Mouse (Mus musculus): ENCODE results near the gene Zan.
A peak's percentile ranks its signal among the peaks of the same experiment; 100 is the strongest.

Zan gene

DNA sequence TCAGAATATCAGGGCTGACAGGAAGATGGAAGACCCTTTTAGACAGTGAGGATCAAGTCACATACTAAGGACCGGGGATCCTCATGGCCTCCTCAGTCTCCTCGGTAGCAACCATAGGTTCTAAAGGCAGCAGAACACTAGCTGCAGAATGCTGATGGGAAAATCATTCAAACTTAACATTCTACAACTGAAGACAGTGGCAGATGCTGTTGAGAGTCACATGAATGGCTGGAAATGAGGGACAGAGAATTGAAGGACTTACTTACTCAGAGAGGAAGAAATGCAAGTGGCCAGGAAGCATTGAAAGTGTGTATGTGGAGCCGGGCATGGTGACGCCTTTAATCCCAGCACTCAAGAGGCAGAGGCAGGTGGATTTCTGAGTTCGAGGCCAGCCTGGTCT lies at the start of gene Zan:
Zan (minus strand) TSS at position 101 of the 400 bp plus-strand sequence.
- no peak for DNase-seq

DNA sequence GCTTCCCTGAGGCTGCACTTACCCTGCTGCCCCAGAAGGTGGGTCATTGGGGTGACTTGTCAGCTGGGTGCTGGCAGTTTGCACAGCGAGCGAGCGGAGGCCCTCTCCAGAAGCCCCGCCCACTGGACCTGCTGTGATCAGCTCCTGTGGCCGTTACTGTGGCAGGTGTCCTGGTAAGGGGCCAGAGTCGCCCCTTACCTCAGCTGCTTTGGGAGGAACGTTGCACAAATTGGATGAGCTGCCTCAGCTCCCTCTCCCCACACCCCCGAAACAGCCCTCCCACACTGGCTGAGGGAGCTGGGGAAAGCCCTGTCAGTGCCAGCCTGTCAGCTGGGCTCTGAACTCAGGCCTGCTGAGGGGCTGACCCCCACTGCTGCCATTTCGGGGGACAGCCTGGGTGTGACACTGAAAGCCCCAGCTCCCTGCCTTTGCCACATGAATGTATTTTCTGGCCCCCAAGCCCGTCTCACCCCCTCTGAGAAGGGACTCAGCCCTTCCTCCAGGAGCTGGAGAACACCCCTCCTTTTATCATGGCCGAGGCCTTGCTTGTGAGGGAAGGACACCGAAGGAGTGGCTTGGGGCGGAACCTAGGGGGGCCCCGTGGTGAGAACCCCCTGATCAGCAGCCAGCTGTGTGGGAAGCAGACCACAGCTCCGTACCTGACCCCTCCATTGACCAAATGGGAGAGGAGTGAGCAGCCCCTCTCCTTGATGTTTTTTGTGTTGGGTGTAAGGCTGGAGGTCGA lies 49.5 kb upstream of the Zan start:
- DNase-seq: no peak

- no peak for DNase-seq
Measured at GRCm38 (mm10) chr5:137525511-137525910, 48.6 kb upstream of the Zan start.

DNA sequence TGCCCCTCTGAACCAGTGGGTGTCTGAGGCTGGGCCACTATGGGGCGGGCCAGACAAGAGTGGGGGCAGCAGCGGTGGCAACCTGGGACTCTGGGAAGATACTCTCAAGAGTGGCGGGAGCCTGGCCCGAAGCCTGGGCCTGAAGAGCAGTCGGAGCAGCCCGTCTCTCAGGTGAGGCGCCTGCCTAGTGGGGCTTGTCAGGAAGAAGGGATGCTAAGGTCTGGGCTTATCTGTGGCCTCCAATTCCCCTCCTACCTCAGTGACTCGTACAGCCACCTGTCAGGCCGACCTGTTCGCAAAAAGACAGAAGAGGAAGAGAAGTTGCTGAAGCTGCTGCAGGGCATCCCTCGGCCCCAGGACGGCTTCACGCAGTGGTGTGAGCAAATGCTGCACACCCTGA lies 47.8 kb upstream of the Zan start:
- DNase-seq: no peak

GRCm38 (mm10) chr5:137524251-137524515 lies 47.3 kb upstream of the Zan start:
- no peak for DNase-seq

- DNase-seq: no peak
Measured at GRCm38 (mm10) chr5:137523396-137524250, 46.8 kb upstream of the Zan start.

DNA sequence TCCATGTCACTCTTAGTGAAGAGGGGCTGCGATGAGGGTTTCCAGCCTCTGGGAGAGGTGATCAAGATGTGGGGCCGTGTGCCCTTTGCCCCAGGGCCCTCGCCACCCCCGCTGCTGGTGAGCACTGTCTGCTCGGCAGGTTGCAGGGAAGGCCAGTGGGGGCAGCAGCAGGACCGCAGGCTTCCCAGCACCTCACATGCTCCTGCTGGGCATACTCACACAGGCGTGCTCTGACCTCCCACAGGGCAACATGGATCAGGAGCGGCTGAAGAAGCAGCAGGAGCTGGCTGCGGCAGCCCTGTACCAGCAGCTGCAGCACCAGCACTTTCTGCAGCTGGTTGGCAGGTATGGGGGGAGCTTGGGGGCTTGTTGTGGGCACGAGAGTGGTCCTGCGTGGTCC lies 45.8 kb upstream of the Zan start:
- no peak for DNase-seq

DNA sequence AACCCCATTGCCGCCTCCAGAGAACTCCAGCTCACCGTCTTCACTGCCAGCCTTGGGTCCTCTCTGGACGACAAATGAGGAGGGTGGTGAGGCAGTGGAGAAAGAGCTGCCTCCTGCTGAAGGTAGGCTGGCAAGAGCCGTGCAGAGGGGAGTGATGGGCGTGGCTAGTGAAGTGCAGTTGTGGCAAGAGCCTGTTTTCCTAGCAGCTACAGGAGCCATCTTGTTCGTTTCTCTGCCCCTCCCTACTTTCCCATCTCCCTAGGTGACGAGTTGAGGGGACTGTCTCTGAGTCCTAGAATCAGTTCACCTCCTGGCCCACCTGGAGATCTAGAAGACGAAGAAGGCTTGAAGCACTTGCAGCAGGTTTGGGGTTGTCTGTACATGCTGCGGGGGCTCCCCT lies 45.0 kb upstream of the Zan start:
- DNase-seq: no peak

DNA sequence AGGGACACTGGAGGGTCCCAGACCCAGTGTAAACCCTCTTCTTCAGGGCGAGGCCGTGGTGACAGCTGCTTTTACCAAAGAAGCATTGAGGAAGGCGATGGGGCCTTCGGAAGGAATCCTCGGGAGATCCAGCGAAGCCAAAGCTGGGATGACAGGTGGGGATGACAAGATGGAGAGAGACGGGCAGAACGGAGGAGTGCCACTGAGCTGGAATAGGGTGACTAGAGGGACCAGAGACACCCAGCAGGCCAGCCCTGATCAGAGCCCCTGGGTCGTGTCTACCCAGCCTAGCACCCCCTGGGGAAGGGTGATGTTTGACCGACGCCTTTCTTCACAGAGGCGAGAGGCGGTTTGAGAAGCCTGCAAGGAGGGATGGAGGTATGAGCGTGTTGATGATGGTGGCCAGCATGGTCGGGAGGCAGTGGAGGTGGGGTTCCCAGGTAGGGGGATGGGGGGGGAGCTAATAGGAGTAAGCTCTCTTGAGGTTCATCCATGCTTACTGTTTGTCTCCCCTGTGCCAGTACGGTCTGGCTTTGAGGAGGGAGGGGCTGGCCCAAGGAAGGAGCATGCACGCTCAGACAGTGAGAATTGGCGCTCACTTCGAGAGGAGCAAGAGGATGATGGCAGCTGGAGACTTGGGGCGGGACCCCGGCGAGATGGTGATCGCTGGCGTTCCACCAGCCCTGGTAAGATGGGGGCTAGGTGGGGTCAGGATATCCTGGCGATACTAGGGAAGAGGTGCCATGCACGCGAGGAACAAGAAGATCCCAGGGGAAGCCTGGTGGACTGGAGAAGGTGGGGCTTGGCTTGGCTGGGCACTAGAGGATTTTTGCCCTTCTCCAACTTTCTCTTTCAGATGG lies 43.1 kb upstream of the Zan start:
- no peak for DNase-seq

GRCm38 (mm10) chr5:137518436-137518835 lies 41.6 kb upstream of the Zan start, which contains the start of gene Gigyf1:
Gigyf1 (plus strand) TSS chr5:137518548.
- no peak for DNase-seq

DNA sequence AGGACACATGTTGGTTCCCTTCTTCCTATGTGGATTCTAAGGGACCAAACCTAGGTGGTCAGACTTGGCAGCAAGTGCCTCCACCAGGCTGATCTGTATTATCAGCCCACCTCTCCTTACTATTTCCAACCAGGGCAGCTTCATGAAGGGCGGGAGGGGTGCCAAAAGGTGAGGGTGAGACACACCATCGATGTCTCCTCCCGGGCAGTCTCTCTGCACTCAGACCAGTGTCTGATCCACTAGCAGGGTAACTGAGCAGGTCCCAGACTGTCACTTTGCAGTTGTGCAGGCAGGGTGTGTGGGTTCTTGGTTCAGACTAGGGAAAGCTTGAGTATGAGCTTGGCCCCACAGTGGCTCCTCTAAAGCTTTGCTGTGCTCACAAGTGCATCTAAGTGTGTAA lies 37.9 kb upstream of the Zan start:
- peak; percentile 25 for DNase-seq

GRCm38 (mm10) chr5:137513951-137514721 lies 37.3 kb upstream of the Zan start:
- peak; percentile 50 for DNase-seq

DNA sequence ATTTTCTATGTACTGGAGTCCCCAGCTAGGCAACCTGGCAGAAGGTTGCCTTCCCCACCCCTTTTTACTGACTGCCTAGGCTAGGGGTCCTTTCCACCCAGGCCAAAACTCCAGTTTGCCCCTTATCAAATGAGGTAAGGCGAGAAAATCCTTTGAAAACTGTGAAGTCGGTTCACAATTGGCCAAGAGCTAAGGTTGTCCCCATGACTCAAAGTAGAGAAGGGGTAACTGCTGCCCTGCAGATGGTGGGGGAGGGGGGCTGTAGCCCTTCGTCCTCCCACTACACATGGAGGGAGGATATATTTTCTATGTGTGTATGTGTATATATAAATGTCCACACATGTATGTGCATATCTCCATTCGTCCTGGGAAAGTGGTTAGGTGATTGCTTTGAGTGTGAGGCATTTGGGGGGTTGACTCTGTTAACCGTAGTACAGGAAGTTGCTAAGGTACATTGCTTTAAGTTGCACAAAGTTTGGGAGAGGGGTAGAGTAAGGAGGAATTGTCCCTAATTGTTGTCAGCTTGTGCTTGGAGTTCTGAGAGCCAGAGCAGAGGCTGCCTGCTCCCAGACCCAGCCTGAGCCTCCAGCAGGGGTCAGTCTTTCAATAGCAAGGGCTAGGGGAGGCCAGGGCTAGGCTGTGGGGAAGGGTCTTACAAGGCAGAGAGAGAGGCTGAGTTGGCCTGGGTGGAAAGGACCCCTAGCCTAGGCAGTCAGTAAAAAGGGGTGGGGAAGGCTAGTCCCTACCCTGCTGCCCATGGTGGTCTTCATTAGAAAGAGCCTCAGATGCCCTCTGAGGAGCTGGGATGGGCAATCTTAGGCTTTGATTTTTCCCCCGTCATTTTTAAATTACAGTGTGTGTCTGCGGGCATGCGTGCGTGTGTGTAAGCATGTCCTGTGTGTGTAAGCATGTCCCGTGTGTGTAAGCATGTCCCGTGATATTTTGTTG lies 36.3 kb upstream of the Zan start:
- DNase-seq: peak; percentile 25

- DNase-seq: peak; percentile 17
Measured at GRCm38 (mm10) chr5:137511706-137512105, 34.8 kb upstream of the Zan start.

GRCm38 (mm10) chr5:137510573-137511390 lies 33.9 kb upstream of the Zan start:
- DNase-seq: peak; percentile 50

GRCm38 (mm10) chr5:137510014-137510501 lies 33.2 kb upstream of the Zan start:
- DNase-seq: peak; percentile 80

GRCm38 (mm10) chr5:137504041-137504440 lies 27.2 kb upstream of the Zan start:
- DNase-seq: no peak

DNA sequence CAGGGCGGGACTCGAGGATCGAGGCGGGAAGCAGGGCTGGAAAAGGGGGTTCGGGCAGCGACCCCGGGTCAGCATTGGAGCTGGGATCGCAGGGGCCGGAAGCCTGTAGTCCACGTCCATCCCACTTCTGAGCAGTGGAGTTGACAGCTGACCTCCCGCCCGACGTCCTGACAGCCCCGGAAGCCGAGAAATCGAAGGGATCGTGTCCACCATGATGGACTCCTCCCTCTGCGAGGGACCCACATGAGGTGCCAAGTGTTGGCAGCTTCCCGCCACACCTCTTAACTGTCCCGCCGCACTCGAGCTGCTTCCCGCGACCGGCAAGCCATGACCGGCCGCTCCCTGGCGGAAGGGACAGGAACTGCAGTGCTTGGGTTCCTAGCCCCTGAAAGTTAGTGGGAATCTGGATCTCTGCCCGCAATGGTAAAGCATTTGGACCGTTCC lies 25.8 kb upstream of the Zan start:
- peak; percentile 82 for DNase-seq

DNA sequence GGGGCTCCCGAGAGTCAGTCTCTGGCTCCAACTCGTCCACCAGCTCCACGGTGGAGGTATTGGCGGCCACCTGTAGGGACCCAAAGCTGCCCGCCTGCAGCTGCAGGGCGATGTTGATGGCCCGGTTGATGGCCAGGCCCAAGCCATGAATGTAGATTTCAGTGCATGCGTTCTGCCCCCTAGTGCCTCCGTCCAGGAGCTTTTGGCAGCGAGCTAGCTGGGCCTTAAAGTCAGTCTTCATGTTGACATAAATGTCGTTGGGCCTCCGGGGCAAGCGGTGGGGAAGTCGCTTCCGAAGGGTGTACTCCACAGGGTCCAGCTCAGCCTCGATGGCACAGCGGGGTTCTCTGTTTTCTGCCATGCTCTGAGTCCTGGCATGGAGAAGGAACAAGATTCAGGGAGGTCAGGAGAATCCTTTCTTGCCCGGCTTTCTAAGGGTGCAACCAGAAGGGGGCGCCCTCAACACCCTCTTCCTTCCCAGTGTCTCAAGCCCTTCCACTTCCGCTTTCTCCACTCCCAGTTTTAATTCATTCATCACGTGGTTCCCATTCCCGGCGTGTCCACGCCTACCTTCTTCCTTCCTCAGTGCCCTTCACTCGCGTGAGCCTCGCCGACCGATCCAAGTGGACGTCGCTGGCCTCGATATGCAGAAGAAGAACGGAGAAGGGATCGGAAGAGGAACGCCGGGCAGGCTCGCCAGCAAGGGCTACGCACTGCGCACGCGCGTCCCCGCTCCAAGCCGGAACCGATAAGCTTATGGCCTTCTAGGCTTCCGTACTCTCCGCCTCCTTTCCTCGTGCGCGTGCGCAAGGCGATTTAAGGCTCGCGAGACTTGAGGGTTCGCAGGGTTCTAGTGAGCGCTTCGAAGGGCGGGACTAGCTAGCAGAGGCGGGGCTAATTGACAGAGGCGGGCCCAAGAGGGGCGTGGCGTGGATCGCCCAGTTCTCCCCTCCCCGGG lies 25.1 kb upstream of the Zan start, which contains the start of gene Pop7:
Pop7 (minus strand) TSS at position 810 of the 958 bp plus-strand sequence.
- DNase-seq: peak; percentile 100

Measured in cerebellum, adult 11 months (tissue).